Mouse (Mus musculus) urinary bladder, postnatal 4 days (tissue): ENCODE measurements around the gene Tle1.
A peak's percentile ranks its signal among the peaks of the same experiment; 100 is the strongest.

Experiments used
- DNase-seq, 2 experiments: peaks; one replicate each; pipeline ENCODE4 v3.0.0; 2021 to 2022; ENCODE audit warnings: low spot score in 2 of 2

Tle1 gene

DNA sequence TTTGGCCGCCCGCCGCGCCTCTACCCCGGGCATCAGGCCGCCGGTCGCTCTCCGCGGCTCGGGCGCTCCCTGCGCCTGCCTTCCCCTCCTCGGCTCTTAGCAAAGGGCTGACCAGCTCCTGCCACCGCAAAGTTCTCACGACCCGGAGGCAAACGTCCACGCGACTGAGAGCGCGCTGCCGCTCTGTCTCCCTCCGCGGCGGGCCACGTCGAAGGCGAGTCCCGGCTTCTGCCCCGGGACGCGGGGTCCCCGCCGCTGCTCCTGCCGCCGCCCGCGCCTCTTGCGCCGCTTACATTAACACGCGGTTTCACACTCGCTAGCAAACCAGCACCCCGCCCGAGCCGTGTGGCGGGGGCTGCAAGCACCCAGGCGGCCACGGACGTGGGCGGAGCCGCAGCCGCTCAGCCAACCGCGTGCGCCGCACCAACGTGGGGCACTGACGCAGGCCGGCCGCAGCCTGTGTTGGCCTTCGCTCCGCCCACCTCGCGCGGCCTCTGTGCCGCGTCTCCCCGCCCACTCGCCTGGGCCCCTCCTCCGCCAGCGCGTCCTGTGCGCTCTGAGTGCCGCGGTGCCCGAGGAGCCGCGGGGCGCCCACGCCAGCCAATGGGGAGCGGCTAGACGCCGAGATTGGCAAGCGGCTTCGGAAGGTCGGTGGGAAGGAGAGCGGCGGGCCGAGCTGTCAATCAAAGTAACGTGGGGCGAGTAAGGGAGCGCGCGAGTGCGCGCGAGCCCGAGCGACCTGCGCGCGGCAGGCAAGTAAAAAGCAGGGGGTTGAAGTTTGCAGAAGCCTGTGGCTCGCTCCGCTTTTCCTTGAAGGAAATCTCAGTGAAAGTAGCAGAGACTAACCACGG lies at the start of gene Tle1:
Tle1 (minus strand) TSS at position 361 of the 851 bp plus-strand sequence.
- peak; percentile 99 to 100 for DNase-seq

DNA sequence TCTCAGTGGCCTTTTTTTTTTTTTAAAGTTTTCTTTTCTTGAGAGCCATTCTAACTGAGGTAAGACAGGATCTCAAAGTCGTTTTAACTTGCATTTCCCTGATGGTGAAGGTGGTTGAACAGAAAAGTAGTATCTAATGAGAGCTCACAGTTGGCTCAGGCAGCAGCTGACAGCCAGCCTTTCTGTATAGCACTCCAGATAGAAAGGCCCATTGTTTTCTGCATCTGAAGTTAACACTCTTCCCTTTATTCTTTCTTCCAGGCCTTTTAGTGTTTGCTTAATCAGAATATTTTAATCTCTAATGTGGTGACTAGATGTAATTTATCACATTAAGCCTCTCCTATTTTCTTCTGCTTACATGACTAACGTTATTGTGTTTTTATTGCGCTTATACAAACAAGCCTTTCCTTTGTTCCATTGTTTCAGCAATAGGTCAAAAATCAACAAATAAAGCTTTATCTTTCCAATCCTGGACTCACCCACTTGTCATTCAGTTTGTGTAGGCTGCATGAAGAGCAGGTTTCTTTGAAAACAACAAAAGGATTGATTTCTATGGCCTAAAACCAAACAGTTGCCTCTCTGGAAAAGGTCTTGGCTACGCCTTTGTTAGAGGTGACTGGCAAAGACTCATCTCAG lies 33.0 kb upstream of the Tle1 start:
- no peak for DNase-seq

DNA sequence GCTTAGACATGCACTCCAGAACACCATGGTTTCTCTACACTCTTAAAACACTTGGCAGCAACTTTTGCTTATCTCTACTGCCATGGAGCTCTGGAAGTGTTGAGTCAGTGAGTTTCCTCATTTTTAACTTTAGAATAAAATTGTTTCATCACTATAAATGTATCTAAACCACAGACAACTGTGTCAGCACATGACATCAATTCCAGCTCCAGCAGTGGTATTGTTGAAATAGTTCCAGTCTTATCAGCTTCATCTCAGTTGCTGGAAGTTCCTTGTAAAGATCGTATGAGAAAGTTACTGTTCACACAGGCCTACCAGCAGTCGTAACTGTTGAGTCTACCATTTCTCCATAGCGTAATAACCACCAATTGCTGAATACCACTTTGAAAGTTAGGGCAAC lies 31.5 kb upstream of the Tle1 start:
- DNase-seq: no peak

GRCm38 (mm10) chr4:72230832-72231231 lies 30.1 kb upstream of the Tle1 start:
- no peak for DNase-seq

- DNase-seq: no peak
Observed at GRCm38 (mm10) chr4:72221629-72222028, 20.9 kb upstream of the Tle1 start.

- no peak for DNase-seq
Observed at GRCm38 (mm10) chr4:72204420-72205045, 3.8 kb upstream of the Tle1 start.

- peak in 1 of 2 experiments; percentile 28 for DNase-seq
Observed at GRCm38 (mm10) chr4:72201521-72201991, 837 bp upstream of the Tle1 start.

DNA sequence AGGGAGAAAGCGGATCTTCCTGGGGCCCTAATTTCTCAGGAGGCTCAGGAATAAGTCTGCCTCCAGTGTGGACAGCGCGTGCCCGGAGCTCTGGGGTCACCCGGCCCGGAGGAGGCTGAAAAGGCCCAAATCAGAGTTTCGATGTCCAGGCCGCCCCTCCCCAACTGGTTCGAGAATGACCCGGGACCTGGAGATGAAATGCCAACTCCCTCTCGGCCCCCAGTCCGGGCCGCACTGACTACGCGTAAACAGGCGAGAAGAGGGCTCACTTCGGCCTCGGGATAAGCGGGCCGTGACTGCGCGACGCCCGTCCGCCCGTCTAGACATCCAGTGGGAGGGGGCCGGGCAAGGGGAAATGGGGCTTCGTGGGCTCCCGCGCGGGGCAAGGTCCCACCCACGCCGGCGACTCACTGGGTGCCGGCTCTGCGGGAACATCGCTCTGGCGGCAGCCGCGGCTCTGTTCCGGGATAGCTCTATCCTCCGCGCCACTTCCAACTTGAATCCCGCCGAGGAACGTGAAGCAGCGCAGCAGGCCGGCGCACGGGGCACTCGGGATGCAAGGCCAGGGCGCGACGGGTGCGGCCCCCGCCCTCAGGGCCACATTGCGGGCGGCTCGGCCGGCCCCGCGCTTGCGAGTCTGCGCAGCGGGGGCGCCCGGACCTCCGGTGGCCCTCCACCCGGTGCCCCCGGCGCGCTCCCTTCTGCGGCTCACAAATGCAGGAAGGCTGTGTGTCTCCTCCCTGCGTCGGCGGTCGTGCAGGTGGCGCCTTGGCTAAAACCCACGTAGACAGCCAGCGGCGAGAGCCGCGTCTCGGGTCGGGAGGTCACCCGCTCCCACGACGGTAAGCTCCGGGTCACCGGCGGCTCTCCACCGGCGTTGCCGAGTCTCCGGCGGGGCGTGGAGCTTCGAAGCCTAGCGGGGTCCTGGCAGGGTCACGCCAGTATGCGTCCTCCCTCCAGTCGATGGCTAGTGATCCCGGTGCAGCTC lies 854 bp downstream of the Tle1 start:
- peak; percentile 36 to 65 for DNase-seq

DNA sequence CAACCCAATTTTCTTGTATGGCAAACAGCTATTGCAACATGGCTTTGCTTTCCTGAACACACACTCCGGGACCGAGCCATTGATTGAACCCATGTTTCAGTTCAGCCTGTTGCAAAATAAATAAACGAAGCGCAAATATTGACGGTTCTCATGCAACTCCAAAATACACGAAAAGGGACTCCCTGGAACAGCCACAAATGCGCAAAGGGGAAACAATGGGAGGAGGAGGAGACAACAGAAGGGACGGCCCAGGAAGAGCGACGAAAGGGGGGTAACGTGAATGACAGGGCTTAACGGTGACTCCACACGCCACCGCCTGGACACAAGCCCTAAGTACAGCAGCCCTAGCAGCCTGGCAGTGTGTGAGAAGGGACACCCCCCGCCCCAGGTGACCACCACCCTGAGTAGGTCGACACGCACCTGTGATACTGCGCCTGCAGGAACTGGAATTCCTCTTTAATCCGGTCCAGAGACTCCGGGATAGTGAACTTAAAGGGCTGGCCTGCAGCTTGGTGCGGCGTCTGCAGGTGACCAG lies 1.8 kb downstream of the Tle1 start:
- peak; percentile 64 to 73 for DNase-seq

GRCm38 (mm10) chr4:72197888-72198605 lies 2.7 kb downstream of the Tle1 start:
- DNase-seq: no peak

DNA sequence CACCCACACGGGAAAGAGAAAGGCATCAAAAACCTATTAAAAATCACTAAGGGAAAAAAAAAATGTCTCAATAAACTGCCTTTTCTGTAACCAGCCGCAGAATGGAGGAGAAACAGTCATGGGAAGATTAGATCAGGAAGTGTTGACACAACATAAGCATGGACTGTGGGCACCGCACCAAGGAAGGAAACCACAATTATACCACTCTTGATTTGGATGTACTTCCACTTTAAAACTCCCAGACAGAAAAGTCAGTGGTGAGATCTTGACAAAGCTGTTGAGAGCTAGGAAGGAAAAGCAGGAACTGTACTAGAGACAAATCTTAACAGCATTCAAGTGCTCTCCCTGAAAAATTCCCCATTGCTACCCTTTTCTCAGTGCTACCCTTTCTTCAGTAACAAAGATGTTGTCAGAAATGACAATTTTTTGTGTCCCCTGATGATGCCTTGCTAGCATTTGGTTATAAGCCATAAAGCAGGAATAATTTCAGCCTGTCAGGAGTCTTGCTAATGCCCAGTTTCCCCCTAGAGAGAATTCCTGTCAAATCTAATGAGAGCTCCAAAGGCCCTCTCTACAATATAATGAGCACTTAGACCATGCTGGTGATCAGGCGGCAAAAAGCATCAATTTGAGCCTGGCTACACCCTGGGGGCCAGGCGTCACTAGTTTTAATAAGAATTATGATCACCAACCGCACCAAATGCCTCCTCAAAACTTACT lies 5.4 kb downstream of the Tle1 start:
- DNase-seq: no peak

DNA sequence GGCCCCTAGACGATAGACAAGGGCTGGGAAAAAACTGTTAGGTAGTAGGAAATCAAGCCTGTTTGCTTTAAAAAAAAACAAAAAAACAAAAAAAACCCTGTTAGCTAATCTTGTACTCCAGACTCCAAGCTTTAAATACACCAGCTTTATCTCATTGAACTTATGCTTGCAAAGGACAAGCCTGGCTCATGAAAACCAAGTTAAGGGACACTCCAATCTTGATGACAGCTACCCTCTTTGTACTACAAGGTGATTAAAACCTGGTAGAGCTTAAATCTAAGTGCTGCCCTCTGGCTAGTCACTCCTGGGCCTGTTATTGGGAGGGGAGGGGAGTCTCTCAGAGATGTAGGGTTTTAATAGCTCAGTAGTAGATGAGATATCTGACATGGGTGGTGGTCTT lies 7.4 kb downstream of the Tle1 start:
- no peak for DNase-seq

DNA sequence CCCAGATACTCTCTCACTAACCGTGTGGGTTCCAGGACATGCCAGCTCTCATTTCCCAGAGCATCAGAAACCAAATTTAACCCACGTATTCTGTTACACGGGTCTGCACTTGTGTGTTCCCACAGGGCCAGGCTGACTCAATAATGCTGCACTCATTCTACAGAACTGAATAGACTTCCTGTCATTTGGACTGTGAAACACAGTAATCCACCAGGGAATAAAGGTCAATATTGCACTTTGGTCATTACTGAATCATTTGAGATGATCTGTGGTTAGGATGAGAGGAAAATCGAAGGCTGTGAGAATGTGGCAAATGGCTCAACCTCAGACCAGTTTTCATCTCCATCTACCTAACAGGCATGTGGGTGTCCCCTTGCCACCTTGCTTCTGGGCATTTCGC lies 16.2 kb downstream of the Tle1 start:
- no peak for DNase-seq

DNA sequence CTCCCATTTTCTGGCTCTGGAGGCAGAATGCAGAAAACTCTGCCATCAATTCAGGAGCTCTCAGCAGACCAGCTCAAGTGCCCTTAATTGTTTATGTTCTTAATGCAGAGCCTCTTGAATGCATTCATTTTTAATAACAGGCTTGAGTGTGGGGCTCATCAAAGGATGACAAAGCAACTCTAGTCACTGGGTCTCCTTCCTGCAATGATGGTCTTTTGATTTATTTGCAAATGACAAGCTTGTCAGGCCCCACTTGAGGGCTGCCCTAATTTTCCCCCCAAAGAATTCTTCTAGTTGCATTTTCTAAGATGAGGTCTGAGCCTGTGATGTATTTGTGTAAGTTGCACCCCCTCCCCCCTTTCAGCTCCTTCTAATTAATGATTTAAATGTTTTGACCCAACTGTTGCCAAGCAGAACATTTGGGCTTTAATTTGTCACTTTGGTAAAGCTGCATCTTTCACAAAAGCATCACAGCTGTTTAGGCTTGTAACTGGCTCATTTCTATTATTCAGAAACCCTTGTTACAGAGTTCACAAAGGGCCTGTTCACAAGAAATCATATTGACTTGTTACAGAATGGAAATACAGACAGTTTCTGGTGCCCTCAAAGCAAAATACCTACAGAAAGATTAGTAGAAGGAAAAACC lies 18.3 kb downstream of the Tle1 start:
- DNase-seq: no peak

- DNase-seq: no peak
Observed at GRCm38 (mm10) chr4:72175943-72176342, 24.8 kb downstream of the Tle1 start.

- DNase-seq: no peak
Observed at GRCm38 (mm10) chr4:72168267-72168666, 32.5 kb downstream of the Tle1 start.

DNA sequence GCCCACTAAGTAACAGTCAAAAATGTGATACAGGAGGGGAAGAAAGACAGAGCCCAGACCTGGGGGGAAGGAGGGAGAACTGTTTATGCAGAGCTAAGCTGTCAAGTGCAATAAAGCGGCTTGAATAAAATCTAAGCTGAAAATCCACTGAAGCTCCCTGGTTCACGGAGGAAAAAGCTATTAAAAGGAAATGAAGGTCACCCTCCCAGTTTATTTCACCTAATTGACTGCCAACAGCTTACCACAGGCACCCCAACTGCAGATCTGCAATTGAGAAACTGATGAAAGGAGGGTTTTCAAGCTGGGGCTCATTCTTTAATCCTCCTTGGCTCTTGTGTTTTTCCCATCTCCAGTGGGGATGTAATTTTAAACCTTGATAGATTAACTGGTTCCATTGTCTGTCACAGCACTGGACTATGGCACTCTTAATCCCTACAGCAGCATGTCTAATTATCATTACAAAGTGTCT lies 32.9 kb downstream of the Tle1 start:
- DNase-seq: no peak

DNA sequence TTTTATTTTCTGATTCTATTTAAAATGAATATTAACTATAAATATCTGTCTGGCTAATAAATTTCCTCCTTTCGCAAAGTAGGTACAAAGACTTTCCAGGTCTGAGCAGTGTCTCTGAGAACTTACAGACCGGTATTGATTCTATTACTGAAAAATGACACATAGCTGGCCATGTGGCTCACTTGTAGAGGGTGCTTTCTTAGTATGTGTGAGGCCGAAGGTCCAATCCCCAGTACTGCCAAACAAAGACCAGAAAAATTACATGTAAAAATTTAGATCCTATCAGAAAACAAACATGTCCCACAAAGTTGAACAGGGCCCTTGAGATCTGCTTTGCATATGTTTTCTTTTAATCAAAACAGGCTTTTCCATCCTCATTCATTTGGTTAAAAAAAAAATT lies 33.5 kb downstream of the Tle1 start:
- no peak for DNase-seq

DNA sequence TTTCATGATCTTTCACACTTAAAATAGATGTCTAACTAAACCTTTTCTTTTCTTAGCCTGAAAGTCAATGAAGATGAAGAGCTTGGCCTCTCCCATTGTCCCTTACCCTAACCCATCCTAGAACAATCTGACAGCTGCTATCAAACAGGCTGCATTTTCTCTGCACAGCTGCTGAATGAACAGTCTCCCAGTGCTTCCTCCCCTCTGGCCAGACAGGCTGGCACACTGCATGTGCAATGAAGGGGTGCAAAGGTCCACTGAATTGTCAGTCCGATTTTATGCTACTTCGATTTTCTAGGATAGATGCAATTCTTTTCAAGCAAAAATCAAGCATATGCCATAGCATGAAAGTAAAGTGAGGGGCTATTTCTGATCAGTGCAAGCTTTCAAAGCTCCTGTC lies 34.2 kb downstream of the Tle1 start:
- DNase-seq: no peak
